Mouse (Mus musculus): ENCODE measurements around the gene Dgcr2.

The Dgcr2 gene

DNA sequence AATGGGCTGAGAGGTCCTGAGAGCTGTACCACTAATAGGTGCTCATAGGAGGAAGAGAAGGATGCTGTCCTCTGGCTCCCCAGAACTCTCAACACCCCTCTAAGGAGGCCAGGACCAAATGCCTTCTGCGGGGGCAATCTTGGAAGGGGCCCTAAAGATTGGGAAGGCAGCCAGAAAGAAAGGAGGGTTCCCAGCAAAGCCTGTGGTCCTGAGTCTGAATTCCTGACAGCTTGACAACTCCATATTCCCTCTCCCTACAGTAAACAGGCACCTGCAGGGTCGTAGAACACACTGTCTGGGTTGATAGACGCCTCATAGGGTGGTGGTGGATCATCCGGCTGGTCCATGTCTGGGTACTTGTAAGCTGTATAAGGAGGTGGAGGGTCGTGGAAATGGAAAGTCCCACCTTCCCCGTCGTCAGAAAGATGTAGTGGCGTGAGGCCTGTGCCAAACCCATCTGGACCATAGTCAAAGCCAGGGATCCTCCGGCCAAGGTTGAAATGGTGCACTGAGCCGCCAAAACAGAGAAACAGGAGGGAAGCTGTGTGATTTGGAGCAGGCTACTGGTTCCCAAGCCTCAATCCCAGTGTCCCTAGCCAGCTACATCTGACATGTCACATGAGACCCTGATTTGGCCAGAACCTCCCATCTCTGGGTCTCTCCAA, 54.5 kb downstream of the Dgcr2 start:
- no peak for DNase-seq

DNA sequence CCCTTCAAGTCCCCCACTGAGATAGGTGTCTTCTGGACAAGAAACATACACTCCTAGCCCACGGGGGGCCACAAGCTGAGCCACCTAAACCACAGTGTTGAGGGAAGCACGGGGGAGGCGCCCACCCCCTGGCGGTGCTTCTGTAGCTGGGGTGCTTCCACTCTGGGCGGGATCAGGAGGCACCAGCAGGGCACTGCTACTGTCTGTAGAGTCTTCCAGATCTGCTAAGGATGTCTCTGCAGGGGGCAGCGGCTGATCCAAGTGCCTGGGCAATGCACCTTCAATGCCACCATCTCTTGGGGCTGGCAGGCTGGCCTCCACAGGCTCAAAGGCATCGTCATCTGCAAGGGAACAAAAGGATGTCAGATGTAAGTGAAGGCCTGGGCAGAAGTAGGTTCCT, 55.9 kb downstream of the Dgcr2 start:
- DNase-seq = no peak

DNA sequence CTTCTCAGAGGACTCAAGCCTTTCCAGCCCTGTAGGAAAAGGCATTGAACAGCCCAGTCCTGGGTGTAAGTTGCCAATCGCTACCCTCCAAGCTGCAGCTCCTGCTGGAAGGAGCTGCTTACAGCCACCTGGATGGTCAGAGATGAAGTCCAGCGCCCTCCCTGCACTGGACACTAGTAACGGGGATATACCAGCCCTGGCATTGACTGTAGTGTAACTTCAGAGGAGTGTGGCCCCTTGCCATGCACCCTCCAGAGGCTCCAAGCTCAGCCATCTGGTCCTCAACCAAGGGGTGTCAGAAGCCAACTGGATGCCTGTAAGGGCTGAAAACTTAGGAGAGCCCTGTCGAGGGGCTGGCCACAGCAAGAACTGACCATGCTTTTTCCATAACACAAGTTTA, 58.4 kb downstream of the Dgcr2 start:
- peak; percentile 77 for DNase-seq

DNA sequence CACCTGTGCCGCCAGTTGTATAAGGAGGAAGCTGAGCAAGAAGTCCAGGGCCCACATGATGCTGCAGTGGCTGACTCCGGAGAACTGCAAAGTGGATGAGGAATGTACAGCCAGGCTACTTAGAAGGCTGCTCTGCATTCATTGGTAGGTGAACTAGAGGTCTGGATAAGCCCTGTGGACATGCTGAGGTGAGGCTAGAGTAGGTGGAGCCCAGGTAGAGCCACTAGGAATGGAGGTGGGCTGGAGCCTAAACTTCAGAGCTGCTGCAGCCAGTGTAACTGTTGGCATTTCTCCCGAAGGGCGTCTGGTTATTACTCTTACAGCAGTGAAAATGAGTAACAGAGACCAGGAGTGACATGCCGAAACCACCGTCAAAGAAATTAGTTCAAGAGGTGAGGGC, 60.3 kb downstream of the Dgcr2 start, which contains the start of gene Car15:
Gene Car15, minus strand, starts transcription at position 314 of the 400 bp plus-strand sequence.
- DNase-seq = no peak

DNA sequence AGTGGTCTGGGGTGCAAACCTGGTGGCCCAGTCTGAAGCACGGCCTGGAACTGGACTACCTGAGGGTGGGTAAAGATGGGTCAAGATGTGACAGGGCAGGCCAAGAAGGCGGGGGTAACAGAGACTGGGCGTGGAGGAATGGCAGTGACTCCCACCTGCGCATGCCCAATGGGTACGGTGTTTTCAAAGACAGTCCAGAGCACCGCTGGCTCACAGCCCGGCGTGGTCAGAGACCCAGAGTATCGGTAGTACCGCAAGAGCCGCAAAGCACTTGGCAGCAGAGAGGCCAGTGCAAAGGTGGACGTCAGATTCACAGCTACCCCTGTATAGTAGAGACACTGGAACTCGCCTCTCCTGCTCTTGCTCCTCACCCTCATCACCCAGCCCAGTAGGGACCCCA, 62.9 kb downstream of the Dgcr2 start:
- DNase-seq = peak; percentile 38

DNA sequence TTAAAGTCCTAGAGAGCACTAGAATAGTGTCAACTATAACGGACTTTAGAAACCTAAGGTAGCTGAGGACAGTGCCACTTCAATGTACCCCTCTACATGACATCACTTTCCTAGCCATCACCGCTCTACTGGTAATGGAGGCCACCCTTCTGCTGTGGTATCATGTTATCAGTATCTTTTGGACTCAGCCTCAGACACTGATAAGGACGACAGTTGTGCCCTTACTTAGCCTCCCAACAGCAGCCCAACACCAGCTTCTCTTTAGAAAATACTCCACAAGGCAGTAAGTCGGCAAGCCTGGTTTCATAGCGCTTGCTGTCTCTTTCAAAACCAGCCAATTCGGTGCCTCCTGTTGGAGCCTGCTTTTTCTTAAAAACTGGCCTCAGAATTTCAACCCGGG, 63.8 kb downstream of the Dgcr2 start:
- DNase-seq = no peak

DNA sequence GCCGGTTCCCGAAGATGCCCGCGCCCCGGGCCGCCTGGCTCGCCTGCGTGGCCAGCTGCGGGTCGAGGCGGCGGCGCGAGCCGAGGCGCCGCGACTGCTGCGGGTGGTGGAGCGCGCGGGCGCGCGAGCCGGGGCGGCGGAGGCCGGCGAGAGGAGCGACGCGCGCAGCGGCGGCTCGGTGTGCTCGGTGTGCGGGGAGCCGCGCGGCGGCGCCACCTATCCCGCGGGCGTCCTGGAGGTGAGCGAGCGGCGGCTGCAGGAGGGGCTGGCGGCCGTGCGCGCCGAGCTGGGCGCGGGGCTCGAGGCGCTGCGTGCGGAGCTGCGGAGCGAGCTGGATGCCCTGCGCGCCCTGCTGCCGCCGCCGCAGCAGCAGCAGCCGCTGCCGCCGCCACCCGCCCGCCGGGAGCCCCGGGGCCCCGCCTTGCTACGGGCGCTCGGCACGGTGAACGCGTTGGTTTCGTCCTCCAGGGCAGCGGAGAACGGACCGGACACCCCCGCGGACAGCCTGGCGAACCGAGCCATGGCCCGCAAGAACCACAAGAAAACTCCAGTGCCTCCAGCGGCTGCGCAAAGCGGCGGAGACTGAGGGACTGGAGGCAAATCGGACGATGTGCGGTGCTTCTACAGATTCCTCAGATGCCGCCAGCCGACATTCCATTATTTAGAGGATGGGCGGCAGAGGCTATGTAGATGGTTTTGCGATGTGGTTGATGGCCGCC, 64.5 kb downstream of the Dgcr2 start:
- peak; percentile 67 for DNase-seq

DNA sequence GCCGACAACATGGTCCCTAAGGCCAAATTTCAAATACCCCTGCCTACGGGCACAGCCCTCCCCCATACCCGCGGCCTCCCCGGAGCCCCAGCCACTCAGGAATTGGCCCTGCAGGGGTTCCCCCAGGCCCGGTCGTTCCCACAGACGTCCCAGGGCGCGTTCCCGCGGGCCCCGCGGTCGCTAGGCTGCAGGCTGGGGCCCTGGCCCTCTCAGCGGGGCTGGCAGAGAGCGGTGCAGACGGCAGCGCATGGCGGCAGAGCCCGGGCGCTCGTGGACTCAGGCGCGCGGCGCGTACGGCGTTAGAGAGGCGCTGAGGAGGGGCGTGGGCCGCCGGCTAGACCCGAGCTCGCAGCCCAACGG, 65.1 kb downstream of the Dgcr2 start:
- peak; percentile 62 for DNase-seq

DNA sequence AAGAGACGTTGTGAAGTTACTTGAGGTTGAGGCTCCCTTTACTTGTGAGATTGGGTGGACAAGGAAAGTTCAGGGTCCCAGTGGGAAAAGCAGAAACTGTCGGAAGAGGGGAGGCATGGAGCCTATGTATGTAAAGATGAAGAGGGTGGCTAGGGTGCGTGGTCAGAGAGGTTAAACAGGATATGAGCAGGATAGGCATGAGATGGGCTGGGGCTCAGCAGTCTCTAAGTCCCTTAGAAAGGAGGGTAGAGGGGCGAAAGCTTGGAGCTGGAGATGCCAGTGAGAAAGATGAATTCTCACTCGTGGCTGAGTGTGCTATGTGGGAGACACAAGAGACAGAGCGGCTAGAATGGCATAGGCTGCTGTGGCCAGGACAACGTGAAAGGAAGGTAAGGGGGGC, 65.5 kb downstream of the Dgcr2 start, which contains the start of gene B830017H08Rik:
Gene B830017H08Rik, plus strand, starts transcription at position 301 of the 400 bp plus-strand sequence.
- DNase-seq = no peak

DNA sequence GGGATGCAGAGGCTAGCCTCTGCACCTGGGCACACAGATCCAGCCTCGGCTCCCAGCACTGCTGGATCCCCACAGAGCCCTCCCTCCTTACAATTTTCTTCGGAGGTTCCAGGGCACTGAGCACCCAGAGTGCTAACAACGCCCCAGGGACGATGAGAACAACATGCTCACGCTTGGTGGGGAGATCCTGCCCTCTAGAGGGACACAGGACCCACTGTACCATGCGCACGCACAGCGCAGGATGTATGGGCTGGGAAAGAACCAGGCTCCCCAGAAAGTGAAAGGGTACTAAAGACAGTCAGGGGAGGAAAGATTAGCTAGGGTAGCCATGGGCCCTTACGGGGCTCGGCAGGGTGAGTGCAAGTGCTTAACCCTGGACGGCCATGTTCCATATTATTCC, 66.6 kb downstream of the Dgcr2 start:
- DNase-seq = no peak

DNA sequence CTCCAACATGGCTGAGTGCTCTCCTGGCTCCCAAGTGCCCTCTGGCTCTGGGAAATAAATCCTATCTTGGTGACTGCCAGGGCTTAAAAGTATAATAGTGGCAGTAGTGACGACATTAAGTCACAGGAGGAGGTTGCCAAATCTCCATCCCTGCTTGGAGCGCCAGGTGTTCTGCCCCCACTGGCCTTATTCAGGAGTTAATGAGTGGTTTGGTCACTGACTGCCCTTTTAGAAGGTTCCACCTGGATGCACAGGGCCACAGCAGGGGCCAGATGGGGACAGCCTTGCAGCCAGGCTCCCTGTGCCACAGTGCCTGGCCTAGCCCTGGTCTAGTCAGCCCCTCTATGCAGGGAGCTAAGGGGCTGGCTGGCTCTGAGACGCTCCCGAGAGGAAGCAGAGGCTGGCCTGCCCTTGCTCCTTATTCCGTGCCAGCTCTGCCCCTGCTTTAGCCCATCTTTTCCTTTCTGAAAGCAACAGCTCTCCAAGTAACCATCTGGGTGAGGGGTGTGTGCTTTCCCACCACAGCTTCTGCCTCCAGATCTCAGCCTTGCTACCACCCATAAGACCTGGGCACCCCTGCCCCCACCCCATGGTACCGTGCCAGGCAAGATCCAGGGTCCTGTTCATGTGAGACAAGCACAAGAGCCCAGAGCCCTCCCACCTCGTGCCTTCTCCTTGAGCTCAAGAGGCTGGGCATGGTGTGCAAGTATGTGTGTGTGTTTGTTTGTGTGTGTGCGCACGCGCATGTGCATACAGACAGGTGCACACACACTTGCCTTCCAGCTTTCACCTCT, 67.8 kb downstream of the Dgcr2 start:
- peak; percentile 17 for DNase-seq

DNA sequence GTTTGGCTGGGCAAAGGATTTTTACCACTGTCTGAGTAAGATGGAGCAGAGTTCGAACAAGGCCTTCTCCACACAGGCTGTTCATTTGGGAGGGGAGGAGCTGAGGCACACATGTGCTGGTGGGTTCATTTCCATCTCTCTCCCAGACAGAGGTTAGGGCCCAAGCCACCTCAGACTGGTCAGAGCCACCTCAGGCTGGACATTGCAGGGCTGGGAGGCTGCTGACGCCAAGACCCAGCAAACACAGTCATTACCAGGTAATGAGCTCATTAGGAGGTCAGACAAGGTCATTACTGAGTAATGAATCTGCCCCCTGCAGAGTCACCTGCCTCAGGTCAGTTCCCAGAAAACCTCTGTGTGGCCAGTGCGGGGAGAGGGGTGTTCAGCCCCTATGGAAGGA, 69.5 kb downstream of the Dgcr2 start:
- no peak for DNase-seq

DNA sequence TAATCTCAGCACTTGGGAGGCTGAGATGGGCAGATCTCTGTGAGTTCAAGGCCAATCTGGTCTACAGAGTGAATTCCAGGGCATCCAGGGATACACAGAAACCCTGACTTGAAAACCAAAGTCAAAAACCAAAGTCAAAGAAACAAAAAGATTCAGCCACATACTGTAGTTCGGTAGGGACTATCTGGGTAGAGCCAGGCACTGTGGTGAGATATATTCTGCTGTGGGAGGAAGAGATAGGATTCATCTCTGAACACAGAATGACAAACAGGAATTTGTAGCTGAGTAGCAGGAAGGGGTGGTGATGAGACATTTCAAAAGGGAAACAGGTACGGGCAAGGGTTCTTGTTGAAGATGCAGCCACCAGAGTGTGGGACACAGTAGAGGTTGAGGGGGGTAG, 70.1 kb downstream of the Dgcr2 start:
- no peak for DNase-seq

DNA sequence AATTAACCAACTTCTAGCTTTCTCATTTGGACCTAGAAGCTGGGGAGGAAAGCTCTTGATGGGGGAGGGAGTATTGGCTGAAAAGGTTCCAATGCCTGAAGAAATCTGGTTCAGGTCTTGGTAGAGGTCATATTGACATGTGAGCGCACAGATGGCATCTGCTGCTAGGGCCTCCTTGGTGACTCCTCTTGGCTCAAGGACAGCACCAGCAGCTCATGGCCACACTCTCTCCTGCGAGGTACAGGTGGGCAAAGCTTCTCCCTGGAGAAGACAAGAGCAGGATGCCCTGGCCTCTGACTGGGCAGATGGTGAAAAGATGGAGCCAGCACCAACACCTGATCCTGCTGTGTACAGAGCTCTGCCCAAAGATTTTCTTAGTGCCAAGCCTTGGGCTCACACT, 71.9 kb downstream of the Dgcr2 start:
- DNase-seq = peak; percentile 68

DNA sequence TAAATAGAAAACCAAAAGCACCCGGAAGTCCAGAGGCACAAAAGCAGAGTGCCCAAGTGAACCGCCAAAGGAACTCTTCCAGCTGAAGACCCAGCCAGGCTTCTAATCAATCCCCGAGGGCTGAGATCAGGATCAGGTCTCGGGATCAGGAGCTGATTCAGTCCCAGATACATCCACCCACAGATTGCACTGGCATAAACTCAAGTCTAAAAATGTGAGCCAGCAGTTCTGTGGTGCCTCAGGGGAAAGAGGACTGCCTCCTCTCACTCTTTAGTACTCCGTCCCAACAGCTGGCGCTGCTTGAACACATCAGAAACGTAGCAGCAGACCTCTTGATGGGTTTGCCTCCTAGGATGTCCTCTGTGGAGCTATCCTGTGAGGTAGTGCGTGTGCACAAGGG, 81.8 kb downstream of the Dgcr2 start:
- DNase-seq = no peak

DNA sequence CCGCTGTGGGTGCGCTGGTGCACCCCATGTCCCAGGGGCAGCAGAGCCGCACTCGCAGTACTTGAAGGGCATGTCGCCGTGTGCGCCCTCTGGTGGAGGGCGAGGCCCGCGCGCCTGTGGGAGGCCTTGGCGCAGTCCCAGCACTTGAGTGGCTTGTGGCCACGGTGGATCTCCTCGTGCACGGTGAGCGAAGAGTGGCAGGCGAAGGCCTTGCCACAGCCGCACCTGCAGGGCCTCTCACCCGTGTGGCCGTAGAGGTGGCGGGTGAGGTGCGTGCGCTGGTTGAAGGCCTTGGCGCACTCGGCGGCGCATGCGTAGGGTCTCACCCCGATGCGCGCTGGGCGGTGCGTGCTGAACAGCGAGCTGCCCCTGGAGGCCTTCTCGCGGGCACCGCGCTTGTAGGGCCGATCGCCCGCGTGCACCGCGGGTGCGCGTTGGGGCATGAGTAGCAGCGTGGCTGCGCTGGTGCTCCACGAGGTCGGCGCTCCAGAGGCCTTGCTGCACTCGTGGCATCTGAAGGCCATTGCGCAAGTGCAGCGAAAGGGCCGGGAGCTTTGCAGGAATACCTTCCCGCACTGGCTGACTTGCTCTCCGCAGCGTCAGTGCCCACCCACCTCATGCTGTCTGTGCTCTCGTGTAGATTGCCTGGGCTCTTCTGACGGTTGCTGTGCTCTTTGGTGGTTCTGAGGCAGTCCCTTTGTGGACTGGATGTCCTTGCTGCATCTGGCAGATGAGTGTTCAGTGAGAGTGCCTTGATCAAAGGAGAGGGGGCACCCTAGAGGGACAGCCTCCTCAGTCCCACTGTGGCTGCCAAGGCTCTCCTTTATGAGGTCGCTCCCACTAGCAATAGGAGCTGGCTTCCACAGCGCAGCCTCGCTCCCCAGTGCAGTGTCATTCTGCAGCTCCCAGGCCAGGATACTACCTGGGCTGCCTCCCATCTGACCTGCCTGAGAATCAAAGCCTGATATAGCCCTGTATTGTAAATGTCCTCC, 82.7 kb downstream of the Dgcr2 start:
- DNase-seq = peak; percentile 64

DNA sequence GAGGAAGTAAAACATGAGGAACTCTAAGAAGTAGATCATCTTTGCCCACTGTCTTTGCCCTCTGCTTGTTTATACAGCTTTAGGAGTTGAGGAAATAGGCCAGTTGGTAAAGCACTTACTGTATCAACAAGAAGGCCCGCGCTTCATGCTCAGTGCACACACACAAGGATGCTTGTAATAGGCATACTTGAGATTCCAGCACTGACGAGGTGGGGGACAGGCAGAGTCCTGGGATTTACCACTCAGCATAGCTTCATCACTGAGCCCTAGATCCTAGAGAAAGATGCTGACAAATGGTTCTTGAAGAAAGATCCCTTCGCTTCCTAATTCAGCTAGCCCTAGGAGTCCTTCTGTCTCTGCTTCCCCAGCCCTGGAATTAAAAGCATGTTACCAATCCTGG, 85.2 kb downstream of the Dgcr2 start:
- no peak for DNase-seq

DNA sequence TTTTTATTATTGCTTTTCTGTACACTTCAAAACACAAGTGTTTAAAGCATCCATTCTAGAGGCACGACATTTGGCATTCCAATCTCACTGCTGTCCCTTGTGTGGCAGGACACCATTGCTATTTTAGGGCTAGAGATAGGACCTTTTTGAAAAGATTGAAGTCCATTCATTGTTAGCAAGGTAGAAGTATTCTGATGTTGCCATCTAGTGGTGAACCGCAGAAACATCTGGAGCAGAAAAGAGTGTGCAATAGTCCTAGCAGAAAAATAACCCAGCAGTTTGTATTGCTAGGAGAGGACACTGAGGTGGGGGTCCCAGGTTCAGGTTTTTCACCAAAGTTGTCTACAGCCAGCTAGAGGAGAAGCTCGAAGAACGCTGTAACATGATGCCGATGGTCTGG, 86.2 kb downstream of the Dgcr2 start:
- DNase-seq = no peak

DNA sequence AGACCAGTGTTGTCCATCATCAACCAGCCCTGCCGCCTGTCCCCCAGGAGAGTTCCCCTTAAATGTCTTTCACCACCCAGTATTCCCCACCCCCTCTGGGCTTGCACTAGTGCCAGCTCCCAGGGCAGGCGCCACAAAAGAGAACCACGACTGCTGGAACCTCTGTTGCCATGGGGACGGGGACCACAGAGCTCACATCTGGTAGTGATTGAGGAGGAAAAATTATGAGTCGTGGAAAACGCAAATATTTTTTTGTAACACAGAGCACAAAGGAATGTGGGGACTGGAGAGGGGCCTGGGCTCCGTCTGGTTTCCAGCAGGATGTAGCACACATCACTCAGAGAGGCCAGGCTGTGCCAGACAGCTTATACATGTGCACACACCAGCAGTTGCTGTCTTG, 88.7 kb downstream of the Dgcr2 start:
- DNase-seq = no peak

DNA sequence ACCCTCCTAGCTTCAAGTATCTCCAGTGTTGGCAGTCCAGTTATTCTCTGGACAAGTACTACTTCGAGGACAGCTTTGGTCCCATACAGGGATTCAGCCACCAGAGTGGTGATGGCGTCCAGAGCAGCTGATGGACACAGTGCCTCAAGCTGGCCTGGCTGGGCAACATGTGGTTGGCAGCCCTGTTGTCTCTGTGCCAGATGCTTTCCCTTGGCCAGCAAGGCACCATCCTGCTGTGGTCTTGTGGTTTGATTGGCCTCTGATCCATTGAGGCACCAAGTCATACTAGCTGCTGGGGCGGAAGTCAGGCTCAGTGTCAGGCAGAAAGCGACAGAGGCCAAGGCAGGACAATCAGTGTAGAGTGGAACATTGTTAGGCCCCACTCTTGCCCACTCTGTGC, 89.2 kb downstream of the Dgcr2 start:
- no peak for DNase-seq

DNA sequence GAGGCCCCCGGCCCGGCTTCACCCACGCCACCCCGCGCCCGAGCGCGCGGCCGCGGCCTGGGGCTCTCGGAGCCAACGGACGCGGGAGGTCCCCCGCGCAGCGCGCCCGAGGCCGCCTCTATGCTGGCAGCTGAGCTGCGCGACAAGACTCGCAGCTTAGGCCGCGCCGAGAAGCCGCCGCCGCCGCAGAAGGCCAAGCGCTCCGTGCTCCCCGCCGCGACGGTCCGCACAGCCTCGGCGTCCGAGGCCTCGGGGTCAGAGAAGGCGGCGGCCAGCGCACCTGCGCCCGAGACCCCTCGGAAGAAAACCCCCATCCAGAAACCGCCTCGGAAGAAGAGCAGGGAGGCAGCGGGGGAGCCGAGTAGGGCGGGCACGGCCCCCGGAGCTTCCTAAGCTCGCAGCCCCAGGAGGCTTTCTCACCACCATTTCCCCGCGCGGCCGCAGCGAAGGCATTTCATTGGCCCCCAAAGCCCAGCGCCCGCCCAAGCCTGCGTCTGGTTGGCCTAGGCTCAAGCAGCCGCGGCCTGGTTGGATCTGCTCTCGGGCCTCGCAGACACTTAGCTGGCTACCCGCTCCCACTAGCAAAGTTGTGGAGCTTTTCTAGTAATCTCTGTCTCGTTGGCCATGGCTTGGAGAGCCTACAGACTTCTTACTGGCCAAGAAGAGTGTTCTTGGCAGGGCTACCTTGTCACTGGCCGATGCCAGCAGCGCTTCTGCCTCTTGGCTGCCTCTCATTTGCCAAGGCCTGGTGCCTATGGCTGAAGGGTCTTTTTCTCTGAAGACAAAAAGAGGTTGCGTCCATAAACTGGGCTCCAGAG, 91.0 kb downstream of the Dgcr2 start:
- DNase-seq = peak; percentile 80

Data from cerebellum, adult 11 months (tissue).